Mouse (Mus musculus) thymus, postnatal 10 days (tissue): ENCODE measurements around the gene Tomm40l.

ENCODE experiments used
- DNase-seq, 2 experiments: peaks; one replicate each; pipeline ENCODE4 v3.0.0; 2021; ENCODE audit warnings: low spot score in 2 of 2

Gene Tomm40l

DNA sequence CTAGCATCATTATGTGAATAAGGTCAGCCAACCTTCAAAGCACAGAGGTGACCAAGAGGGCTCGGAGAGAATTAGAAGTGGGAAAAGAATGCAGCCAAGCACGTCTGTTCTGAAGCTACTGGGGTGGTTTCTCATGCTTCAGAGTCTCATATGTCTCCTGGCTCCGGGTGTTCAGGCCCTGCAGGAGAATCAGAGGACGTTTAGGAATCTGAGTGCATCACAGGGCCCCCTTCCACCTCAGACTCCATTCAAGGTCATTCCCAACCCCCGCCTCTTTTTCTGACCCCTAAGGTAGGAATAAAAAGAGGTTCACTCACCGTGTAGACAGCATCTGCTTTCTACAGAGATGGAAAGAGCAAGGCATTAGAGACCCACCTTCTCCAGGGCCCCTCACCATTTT is 7.4 kb upstream of the Tomm40l start:
- no peak for DNase-seq

DNA sequence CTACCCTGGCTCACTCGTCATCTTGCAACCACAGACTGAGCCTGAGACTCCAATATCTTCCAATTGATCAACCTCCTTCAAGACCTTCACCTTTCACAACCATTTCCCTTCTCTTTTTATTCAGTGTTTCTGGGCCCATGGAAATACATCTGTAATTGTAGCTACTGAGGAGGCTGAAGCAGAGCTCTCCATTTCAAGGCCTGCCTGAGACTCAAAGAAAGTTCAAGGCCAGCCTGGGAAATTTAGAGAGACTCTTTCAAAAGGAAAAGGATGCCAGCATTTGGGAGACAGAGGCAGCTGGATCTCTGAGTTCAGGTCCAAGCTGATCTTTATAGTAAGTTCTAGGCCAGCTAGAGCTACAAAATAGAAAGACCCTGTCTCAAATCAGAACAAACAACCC is 5.6 kb upstream of the Tomm40l start:
- no peak for DNase-seq

DNA sequence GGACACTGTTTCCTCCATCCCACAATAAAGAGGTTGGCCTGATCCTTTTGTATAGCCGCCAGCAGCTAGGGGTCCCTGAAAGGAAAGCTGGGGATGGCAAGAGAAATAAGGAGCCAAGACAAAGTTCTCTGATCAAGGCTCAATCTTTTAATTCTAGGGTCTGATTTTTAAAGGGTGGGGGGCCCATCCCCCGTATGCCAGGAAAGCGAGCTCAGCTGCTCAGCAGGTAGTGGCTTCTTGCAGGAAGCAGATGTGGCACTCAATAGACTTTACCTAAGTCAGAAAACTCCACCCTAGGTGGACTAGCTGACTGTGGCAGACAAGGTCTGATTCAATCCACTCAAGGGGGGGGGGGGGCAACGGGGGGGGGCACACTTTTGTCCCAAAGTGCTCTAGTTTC is 4.5 kb upstream of the Tomm40l start:
- DNase-seq = no peak

DNA sequence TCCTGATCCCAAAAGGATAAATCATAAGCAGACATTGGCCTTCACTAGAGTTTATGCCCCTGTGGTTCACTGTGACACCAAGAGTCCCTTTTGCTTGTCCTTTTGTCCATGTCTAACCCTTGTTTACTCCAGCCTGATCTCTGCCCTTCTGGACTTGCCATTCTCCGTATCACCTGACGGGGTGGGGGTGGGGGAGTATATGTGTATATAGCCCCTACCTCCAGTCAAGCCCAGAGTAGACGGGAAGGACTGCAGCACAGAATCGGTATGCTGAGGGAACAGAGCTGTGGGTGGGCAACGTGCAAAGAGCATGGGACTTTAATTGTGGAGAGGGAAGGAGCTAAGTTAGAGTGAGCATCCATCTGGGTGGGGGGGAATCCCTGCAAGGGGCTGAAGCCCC is 2.5 kb upstream of the Tomm40l start, which contains the start of gene Apoa2:
TSS of gene Apoa2 (plus strand) at position 198 of the 400 bp plus-strand sequence.
- no peak for DNase-seq

DNA sequence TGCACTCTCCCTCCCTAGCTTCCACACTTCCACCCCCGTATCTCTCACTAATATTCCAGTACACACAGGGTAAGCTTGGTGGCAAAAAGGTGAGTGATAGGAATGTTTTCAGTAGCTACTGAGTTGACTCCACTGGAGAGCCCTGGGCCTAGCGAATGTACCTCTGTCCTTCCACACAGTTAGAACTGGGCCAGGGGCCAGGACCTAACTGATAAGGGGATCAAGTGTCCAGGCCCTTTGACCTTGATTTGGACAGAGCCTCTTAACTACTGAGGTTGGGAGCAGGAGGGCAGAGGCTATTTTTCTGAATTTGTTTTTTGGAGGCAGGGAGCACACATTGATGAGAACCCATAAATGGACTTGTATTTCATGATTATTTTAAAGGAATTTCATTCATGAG is 1.5 kb upstream of the Tomm40l start:
- no peak for DNase-seq

DNA sequence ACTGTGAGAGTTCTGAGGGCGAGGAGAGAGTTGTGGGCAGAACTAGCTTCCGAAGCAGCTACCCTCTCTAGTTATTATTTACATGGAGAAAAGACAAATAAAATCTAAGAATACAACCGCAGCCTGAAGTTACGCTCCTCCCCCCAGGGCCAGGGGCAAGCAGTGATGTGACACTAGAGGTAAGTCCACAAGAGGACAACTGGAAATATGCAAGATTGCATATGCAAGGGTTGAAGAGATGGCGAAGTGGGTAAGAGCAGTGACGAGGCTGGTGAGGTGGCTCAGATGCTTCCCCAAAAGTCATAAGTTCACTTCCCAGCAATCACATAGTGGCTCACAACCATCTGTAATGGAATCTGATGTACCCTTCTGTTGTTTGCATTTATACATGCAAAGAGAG is 854 bp upstream of the Tomm40l start:
- no peak for DNase-seq

DNA sequence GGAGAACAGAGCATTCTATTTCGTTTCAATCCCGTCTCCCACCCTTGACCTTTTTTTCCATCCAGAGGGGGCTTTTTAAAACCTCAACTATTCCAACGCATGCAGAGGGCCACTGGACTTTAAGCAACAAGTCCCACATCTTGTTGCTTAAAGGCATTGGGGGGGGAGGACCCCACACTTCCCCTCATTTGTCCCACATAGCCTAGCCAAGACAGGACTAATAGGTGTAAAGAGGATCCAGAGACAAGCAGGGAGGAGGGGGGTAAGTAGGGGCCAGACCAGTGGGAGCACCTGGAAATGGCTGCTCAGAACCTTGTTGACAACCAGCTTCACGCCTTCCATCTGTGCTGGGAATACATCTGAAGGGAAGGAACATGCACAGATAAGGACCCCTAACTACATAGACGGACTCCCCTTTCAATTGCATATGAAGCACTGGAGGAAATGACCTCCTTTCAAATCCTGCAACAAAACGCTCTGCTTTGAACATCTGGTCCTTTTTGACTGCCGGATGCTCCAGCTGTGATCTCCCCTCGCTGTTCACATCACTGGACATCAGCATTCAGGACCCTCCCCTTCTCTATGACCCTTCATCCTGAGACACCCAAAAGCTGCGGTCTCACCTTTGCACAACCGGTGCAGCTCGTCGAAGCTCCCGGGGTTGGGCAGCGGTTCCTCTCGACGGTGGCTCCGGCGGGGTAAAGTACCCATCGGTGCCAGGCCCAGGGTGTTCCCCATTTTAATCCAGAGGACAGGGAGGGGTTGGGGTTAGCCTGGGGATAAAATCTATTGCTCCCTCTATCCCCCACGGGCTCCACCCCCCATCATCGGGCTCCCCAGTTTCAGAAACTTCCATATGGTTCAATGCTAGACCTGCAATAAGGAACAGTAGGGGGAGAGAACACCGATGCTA is 777 bp downstream of the Tomm40l start:
- peak; percentile 22 to 31 for DNase-seq

DNA sequence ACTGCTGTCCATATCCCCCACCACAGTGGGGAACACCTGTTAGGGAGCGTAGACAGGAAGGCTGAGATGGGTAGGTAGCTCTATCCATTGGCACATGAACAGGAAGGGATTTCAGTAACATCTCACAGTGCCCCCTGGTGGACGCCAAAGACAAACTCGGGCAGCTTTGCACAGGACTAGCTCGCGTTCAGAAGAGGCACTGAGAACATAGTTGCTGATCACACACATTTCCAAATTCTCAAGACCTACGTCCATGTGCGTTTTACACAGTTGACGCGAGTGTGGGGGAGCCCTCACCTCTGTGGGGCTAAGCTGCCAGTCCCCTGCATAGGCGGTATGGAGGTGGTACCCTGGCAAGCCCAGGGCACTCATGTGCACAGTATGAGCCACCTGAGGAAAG is 1.4 kb downstream of the Tomm40l start:
- DNase-seq = peak; percentile 63 to 86

DNA sequence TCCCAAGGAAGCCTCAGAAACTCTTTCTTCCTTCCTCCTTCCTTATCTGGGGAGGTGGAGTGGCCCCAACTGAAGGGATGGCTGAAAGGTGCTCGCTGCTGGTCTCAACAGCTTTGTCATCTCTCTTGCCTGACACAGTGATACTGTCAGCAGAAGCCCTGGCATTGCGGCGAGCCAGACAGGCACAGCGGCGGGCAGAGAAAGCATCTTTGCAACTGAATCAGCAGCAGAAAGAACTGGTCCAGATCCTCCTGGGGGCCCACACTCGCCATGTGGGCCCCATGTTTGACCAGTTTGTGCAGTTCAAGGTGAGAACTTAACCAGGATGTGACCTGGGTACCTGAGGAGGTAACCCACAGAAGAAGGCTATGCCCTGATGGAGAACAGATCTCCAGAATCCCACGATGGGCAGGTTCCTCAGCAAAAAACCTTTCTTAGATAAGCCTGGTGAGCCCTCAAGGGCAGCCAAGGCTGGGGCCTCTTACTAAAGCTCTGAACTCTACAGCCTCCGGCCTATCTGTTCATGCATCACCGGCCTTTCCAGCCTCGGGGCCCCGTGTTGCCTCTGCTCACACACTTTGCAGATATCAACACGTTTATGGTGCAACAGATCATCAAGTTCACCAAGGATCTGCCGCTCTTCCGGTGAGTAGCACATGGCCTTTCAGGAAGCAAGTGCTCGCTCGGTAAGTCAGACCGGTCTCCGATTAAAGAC is 5.9 kb downstream of the Tomm40l start:
- no peak for DNase-seq

DNA sequence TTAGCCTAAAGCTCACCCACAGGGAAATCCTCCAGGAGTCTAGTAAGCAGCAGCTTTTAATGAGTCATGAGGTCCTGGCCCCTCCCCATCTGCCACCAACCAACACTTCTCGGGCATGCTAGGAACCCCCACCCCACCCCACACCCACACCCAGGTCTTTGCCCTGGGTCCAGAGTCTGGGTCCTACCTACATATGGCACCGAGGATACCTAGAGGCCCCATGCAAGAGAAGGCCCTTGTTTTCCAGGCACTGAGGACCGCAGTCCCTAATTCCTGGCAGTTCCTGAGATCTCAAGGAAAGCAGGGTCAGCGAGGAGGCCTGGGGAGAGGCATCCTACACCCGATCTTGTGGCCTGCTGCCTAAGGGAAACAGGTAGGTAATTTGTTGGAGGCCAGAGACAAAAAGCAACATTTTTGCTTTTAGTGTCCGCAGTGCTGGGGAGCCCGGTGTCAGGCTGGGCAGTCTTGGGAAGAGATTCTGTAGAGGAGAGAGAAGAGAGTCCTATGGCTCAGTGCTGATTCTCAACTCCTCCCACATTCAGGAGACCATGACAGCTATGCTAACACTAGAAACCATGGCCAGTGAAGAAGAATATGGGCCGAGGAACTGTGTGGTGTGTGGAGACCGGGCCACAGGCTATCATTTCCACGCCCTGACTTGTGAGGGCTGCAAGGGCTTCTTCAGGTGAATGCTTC is 8.4 kb downstream of the Tomm40l start, which contains the start of gene Nr1i3:
TSS of gene Nr1i3 (plus strand) at position 170 of the 696 bp plus-strand sequence.
- DNase-seq = no peak

DNA sequence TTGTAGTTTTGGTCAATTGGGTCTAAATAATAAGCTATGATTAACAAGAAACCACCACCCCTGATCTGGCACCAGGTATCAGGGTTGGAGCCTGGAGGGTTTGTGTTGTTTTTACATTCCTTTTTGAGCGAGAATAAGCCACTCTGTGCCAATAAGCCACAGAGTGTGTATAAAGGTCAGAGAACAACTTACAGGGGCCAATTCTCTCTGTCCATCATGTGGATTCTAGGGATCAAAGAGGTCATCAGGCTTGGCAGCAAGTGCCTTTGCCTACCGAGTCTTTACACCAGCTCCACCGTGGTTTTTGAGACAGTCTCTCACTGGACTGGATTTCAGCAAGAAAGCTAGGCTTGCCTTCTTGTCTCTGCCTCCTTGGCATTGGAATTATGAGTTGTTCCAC is 9.5 kb downstream of the Tomm40l start:
- DNase-seq = no peak

DNA sequence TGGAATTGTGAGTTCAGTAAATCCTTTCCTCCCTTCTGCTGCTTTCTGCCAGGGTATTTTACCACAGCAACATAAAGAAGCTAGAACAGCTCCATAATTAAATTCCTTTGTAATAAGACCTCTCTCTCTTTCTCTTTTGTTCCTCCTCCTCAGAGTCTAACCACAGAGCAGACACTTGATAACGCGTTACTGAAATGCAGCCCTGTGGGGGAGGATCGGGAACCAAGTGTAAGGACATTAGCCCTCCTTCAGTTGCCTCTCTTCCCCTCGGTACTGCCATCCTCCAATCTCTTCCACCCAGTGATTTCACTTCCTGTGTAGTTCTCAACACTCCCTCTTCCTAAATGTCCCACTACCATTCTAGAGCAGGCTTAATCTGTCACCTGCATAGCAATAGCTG is 12.9 kb downstream of the Tomm40l start:
- DNase-seq = no peak

DNA sequence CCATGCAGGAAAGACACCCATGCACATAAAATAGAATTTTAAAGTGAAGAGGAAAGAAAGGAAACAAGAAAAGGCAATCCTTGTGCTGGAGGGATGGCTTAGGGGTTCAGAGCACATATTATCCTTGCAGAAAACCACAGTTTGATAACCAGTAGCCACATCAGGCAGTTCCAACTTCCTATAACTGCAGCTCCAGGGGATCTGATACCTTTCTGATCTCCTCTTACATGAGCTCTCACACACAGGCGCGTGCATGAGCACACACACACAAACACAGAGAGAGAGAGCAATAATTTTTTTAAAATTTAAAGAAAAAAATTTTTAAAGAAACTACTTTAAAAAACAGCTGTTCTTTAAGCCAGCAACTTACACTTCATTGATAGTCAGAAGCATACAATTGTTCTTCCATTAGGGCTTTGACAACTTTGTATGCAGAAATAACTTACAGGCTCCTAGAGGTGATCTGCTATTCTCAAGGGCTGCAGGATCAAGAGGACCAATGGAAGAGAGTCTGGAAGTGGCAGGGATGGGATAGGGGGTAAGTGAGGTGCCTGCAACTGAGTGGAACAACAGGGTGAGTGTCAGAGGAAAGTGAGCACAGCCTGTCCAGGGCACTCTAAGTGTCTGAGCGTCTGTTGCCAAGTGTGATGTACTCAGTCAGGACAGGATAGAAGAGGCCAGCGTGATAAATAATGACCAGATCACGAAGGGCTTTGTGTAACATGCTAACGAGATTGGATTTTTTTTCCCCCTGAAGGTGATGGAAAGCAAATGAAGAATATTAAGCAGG is 16.4 kb downstream of the Tomm40l start:
- no peak for DNase-seq

DNA sequence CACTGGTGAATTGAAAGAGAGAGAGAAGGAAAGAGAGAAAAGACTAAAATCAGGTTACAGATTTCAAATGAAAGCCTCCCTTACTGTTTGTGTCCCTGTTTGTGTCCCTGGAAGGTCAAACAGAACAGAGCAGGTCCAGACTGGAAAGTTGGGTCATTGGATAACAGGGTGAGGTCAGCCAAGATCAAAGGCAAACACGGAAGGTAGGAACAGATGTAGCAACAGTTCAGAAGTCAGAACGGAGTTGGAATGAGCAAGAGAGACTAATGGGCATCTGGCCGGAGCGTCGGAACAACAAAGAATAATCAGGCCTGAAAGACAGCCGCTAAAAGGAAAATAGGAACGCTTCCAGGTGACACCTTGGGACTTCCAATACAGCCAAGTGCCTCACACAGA is 18.1 kb downstream of the Tomm40l start:
- no peak for DNase-seq

DNA sequence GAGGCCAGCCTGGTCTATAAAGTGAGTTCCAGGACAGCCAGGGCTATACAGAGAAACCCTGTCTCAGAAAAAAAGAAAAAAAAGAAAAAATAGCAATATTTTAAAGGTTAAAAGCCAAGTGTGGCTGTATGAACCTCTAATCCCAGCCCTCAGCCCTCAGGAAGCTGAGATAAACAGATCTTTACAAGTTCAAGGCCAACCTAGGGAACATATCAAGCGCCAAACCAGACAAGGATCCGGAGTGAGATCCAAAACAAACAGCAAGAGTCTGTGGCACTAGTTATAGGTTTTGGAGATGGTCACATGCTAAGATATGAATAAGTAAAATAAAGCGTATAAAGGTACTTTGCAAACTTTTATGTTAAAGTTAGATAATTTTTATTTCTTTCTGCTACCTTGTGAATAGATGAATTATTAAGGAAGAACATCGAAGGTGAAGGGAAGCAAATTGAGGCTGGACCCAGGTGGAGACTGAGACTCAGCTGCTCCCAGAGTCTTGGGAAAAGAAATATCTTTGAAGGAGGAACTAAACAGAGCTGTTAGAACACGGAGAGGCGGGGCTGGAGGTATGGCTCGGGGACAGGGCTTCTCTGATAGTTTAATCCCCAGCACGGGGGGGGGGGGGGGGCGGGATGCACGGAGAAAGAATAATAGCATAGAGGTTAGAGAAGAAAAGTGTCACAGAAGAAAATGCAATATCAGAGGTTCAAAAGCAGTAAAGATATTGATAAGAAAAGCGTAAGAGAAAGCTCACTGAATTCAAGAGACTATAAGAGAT is 18.7 kb downstream of the Tomm40l start:
- no peak for DNase-seq

DNA sequence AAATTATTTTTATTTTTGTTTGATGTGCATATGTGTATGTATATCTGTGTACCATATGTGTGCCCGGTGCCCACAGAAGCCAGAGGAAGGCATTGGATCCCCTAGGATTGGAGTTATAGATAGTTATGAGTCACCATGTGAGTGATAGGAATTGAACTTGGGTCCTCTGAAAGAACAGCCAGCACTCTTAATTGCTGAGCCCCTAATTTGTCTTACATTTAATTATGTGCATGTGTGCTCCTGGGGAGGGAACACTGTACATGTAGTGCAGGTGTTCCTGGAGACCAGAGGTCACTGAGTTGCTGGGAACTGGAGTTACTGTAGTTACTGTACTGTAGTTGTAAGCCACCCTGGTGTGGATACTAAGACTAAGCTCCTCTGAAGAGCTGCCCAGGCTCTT is 21.5 kb downstream of the Tomm40l start:
- no peak for DNase-seq

DNA sequence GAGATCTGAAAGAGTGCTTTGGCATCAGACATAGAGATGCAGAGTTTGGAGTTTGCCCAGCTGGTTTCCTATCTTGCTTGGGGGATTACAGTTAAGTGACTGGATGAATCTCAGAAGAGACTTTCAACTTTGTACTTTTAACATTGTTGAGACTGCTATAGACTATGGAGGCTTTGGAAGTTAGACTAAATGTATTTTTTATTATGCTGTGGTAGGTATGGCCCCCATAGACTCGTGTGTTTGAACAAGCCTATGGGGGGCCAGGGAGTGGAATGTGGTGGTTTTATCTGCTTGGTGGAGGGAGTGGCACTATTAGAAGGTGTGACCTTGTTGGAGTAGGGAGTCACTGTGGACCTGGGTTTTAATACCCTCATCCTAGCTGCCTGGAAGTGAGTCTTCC is 22.8 kb downstream of the Tomm40l start:
- no peak for DNase-seq

DNA sequence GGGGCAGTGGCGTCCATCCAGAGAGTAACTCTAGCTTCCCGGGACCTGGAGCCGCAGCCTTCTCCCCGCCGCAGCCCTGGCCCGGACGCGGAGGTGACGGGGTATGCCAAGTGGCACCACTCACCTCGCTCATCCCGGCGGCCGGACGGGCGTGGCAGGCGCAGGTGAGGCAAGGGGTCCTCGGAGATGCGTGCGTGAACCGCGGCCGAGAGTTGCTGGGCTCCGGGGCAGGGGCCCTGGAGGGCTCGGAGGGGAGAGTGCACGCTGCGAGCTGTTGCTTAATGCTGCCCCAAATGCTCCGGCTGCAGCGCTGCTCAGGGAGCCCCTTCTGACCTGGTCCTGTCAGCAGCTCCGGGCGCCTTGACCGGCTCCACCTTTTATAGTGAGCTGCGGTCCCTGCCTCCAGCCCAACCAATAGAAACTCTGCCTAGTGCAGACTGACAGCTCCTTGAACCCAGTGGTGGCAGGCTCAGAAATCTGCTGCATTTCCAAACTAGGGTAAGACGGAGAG is 26.4 kb downstream of the Tomm40l start, which contains the start of gene Pcp4l1:
TSS of gene Pcp4l1 (minus strand) at position 382 of the 511 bp plus-strand sequence.
- DNase-seq = no peak

DNA sequence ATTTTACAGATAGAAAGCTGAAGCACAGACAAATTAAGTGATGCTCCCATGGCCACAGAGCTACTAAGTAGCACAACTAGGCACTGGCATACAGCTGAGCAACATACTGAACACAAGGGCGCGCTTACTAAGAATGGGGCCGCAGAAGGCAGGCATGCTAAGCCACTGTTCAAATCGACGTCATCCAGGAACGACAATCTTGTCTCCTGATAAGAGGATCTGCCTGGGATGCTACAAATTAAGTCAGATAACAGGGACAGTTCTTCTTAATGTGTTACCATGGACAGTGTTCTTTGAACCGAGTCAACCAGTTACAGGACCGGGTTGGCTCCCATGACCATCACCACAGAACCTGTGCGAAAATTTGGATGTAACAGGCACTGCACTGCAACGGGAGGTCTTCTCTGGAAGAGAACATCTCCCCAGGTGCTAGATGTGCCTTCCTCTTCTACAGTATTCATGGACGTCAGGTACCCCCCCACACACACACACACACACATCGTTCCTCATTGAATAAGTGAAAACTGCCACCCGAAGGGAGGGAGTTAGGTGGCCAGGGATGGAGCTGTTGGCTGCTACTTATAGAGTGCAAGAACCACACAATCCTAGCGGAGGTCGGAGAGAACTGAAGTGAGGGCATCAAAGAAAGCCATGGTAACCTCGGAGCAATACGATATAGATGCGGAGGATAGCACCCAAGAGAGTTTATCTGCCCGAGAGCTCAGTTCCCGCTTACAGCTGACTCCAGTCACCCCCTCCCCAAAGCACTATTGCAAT is 27.1 kb downstream of the Tomm40l start:
- no peak for DNase-seq
